Mouse (Mus musculus) megakaryocyte, adult 5-6 weeks (primary cell): ENCODE measurements around the gene Ptprg. TPM values are rescaled to one million over a fixed set of nuclear protein-coding genes. Genes with fewer than 3 reads are reported as not detected.

Experiments used
- ATAC-seq: 2 replicates; pipeline ENCODE4 v1.8.0; 2016; ENCODE audit warnings: mild to moderate bottlenecking, inconsistent platforms; ENCODE audit not compliant: poor library complexity, severe bottlenecking
- total RNA-seq, 2 experiments: library from RNA; stranded (forward) in 1 of 2; stranded (reverse) in 1 of 2; fragments of 153-499, 151-499 nt in 1 of 2; fragments of 221-1000, 200-1000 nt in 1 of 2; gene quantifications; 2 replicates each; pipeline versions ENCODE4 v1.2.3 to v1.2.4; 2015 to 2017

Gene Ptprg
- total RNA-seq, 2 experiments from 2014 or later, result 0.07 TPM; not detected in 1

- no peak for ATAC-seq
These were observed 62.4 kb downstream of the Ptprg start for GRCm38 (mm10) chr14:11615697-11616096.

GRCm38 (mm10) chr14:11617362-11617761, 64.0 kb downstream of the Ptprg start:
- no peak for ATAC-seq

GRCm38 (mm10) chr14:11618140-11618705, 64.9 kb downstream of the Ptprg start:
- no peak for ATAC-seq

GRCm38 (mm10) chr14:11619606-11620005, 66.3 kb downstream of the Ptprg start:
- no peak for ATAC-seq

GRCm38 (mm10) chr14:11620314-11620713, 67.0 kb downstream of the Ptprg start:
- ATAC-seq, result no peak

GRCm38 (mm10) chr14:11620962-11621568, 67.7 kb downstream of the Ptprg start:
- no peak for ATAC-seq

GRCm38 (mm10) chr14:11623576-11623975, 70.2 kb downstream of the Ptprg start:
- ATAC-seq, result no peak

- ATAC-seq, result no peak
These were observed 77.4 kb downstream of the Ptprg start for GRCm38 (mm10) chr14:11630736-11631135.

- ATAC-seq, result no peak
These were observed 78.2 kb downstream of the Ptprg start for GRCm38 (mm10) chr14:11631505-11631904.

GRCm38 (mm10) chr14:11637673-11638072, 84.3 kb downstream of the Ptprg start:
- no peak for ATAC-seq

- ATAC-seq, result no peak
These were observed 86.0 kb downstream of the Ptprg start for GRCm38 (mm10) chr14:11639366-11639765.

- no peak for ATAC-seq
These were observed 87.0 kb downstream of the Ptprg start for GRCm38 (mm10) chr14:11640372-11640771.

- no peak for ATAC-seq
These were observed 87.7 kb downstream of the Ptprg start for GRCm38 (mm10) chr14:11640996-11641395.

GRCm38 (mm10) chr14:11642977-11643376, 89.6 kb downstream of the Ptprg start:
- no peak for ATAC-seq

- ATAC-seq, result no peak
These were observed 104.0 kb downstream of the Ptprg start for GRCm38 (mm10) chr14:11657374-11657773.

- ATAC-seq, result no peak
These were observed 110.4 kb downstream of the Ptprg start for GRCm38 (mm10) chr14:11663661-11664215.

GRCm38 (mm10) chr14:11664302-11664701, 111.0 kb downstream of the Ptprg start:
- no peak for ATAC-seq

GRCm38 (mm10) chr14:11665046-11665445, 111.7 kb downstream of the Ptprg start:
- ATAC-seq, result no peak

- ATAC-seq, result no peak
These were observed 114.4 kb downstream of the Ptprg start for GRCm38 (mm10) chr14:11667762-11668161.

GRCm38 (mm10) chr14:11670847-11671246, 117.5 kb downstream of the Ptprg start:
- no peak for ATAC-seq

GRCm38 (mm10) chr14:11672981-11673547, 119.7 kb downstream of the Ptprg start:
- no peak for ATAC-seq

GRCm38 (mm10) chr14:11678201-11678600, 124.9 kb downstream of the Ptprg start:
- ATAC-seq, result no peak
